Mouse (Mus musculus): ENCODE measurements around the gene Apba3.
"Not testable (repeated sequence)": the region's sequence is repeated elsewhere in the genome, so short reads cannot be mapped to it uniquely, and the experiment has no call there.

The Apba3 gene

DNA sequence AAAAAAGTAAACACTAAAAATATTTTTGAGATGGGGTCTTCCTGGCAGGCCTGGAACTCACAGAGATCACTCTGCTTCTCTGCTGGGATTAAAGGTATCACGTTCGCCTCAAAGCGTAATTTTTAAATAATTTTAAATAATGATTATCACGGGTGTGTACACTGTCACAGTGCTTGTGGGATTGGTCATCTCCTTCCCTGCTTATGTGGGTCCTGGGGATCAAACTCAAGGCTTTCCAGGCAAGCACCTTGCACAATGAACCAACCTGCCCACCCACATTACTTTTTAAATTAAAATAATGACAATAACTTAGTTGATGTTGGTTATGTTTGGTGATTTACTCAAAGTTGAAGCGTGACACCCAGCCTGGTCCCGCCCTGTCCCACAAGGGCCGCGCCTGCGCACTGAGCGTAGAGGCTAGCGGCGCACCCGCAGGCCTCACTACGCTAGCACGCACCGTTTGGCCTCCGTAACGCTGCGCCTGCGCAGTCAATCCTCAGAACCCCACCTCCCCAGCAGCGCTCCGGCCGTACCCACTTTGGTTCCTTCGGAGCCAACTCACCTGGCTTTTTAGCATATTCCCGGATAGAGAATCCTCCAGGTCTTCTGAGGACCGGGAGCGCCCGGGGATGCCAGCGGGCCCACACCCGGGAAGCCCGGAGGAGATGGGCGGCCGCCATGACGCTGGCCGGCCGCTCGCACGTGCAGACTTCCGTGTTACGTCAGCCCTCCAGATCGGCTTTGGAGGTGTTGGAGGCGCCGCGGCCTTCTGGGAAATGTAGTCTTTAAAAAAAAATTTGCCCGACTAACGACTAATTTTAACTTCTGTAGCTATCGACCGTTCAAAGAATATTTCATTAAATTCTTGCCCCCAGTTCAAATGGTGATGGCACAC is at the start of gene Apba3, which contains the start of gene Mrpl54:
Gene Apba3, plus strand, starts transcription at position 750 of the 895 bp plus-strand sequence.
Gene Mrpl54, minus strand, starts transcription at position 724 of the 895 bp plus-strand sequence.
- peak; percentile 90 for DNase-seq (ENCODE audit: low read depth, low spot score)

DNA sequence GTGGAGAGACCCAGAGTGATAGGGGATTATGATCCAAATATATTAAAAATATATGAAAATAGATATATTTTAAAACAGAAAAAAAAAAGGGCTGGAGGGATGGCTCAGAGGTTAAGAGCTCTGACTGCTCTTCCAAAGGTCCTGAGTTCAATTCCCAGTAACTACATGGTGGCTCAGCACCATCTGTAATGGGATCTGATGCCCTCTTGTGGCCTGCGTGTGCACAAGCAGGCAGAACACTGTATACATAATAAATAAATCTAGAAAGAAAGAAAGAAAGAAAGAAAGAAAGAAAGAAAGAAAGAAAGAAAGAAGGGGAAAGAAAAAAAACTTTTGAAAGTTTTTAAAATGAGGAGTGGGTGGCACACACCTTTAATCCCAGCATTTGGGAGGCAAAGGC is 49.5 kb upstream of the Apba3 start:
- DNase-seq (ENCODE audit: low read depth, low spot score): not testable (repeated sequence)

DNA sequence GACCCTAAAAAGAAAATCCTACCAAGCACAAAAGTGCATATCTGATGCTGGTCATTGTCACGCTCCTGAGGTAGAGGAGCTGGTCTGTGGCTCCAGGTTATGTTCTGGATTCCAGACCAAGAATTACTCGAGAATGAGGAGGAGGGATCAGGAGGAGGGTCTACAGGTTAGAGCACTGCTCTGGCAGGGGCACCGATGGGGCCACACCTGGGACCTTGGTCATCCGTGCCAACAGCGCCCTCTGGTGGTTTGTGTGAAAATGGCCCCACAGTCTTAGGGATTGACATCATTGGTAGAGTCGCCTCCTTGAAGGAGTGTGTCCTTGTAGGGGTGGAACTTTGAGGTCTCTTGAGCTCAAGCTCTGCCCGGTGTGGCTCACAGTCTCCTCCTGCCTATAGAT is 48.8 kb upstream of the Apba3 start:
- no peak for DNase-seq (ENCODE audit: low read depth, low spot score)

DNA sequence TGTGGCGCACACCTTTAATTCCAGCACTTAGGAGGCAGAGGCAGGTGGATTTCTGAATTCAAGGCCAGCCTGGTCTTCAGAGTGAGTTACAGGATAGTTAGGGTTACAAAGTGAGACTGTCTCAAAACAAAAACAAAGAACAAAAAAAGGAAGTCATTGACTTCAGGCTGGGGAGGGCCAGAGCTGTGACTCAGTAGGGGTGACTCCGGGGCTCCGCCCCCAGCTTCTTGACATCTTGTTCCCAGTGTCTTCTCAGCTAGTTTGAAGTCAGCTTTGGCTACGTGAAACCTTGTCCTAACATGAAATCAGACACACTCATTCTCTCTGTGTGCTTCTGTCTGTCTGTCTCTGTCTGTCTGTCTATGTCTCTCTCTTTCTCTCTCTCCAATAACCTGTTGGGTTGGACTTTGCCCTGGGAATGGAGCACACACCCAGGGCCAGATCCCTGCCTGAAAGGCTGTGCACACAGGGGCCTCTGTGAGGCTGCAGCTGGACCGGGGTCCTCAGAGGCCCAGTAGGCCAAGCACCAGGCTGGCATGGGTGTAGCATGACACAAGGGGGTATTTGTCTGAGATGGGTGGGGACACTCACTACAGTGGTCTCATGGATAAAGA is 45.3 kb upstream of the Apba3 start:
- DNase-seq (ENCODE audit: low read depth, low spot score): no peak

DNA sequence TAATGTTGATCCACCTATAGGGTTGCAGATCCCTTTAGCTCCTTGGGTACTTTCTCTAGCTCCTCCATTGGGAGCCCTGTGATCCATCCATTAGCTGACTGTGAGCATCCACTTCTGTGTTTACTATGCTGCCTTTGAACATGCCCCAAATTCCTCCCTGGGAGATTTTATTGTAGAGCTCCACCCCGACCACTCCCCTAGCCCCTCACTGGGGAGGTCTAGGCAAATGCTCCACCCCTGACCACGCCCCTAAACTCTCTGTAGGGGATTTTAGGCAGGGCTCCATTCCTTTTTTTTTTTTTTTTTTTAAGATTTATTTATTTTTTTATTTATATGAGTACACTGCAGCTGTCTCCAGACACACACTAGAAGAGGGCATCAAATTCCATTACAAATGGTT is 43.0 kb upstream of the Apba3 start:
- not testable (repeated sequence) for DNase-seq (ENCODE audit: low read depth, low spot score)

DNA sequence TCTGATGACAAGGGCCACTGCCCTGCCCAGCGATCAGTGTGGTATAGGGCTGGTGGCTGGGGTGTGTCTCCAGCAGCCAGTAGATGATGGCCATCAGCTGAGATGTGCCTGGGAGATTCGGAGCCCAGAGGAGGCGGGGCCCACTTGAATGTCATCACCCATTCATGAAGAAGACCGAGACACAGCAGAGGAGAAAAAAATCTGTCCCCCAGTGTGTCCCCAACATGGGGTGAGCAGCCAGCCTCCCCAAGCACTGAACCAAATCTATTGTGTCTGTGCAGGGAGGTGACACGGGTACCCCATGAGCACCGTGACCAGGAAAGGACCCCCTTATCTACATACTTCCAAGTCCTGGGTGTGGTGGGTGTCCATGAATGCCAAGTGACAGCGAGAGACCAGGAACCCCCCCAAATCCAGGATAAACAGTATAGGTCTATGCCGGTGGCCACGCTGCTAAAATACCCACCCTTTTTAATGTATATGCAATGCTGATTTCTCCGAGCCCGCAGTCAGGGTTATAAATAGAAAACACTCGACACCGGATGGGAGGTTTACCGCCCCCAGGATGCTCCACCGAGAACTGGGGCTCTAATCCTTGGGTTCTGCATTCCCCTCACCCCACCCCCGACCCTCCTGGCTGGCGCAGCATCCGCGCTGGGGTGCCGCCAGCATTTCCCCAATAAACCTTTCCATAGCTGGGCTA is 36.9 kb upstream of the Apba3 start:
- DNase-seq (ENCODE audit: low read depth, low spot score): peak; percentile 34

DNA sequence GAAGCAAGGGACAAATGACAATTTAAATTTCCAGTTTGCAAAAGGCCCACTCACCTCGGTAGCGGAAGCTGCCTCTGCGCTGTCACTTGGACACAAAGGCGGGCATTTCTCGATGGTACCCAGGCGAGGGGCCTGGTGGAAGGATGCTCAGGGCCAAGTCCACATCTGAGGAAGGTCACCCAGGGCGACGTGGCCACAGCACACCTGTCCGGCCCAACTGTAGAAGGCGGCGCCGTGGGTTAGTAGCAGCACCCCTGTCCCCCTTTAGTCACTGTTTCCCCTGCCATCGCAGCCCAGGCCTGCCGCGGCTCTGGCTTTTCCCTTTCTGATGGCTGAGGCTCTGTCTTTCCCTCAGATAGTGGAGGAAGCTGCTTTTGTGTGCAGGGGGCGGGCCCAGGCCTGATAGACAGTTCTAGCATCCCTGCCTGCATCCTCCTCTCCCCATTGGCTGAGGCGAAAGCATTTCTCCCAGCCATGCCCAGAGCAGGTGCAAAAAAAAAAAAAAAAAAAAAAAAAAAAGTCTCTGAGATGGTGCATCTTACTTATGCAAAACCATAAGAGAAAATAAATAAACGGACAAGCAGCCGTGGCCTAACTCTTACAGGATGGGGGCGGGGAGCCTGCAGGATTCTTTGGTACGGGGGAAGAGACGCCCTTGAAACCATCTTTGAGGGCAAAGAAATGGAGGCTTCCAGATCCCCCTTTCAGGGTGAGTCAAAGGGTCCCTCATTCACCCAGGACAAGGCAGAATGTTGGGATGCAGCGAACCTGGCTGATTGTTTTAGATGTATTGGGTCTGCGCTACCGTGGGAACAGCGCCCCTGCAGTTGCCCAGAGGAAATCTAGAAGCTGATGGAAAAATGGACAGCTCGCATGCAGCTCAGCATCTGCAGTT is 36.1 kb upstream of the Apba3 start, which contains the start of gene Atcay:
Gene Atcay, minus strand, starts transcription at position 396 of the 895 bp plus-strand sequence.
- peak; percentile 88 for DNase-seq (ENCODE audit: low read depth, low spot score)

DNA sequence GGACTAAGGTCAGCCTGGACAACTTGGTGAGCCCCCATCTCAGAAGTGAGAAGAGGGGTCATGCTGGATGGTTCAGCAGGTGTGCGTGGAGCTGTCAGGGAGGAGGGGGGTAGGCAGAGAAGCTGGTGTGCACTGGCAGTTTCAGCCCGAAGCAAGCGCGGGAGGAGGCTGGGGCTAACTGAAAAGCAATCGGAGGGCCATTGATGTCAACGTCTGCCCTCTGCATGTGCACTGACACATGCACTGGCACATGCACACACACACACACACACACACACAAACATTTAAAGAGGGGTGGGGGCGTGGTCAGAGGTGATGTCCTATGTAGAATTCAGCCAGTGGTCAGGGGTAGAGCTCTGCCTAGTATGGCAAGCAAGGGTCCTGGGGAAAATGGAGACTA is 35.3 kb upstream of the Apba3 start:
- DNase-seq (ENCODE audit: low read depth, low spot score): no peak

DNA sequence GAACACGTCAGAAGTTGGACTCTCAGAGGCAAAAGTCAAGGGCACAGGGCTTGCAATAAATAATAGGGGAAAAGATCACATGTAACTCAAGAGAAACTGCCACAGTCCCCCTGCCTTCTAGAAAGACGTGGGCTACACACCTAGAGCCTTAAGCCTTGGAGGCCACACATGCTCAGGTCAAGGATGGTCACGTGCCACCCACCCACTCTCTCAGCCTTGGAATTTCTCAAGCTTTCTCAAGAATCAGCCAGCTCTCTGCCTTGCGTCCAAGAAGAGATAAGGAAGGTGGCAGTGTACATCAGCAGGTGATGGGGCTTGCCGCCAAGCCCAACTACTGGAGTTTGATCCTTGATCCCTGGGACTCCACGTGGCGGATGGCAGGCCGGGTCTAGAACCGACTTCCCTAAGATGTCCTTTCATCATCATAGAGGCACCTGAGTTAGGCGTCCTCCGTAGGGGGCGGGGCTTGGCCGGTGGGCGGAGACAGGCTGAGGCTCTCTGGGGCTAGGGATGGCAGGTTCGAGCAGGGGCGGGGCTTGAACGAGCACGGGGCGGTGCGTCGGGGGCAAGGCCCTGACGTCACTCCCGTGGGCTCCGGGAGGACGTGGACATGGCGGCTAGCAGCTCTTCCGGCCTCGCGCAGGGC is 34.1 kb upstream of the Apba3 start, which contains the start of gene Zfr2:
Gene Zfr2, plus strand, starts transcription at position 576 of the 646 bp plus-strand sequence.
- peak; percentile 85 for DNase-seq (ENCODE audit: low read depth, low spot score)

DNA sequence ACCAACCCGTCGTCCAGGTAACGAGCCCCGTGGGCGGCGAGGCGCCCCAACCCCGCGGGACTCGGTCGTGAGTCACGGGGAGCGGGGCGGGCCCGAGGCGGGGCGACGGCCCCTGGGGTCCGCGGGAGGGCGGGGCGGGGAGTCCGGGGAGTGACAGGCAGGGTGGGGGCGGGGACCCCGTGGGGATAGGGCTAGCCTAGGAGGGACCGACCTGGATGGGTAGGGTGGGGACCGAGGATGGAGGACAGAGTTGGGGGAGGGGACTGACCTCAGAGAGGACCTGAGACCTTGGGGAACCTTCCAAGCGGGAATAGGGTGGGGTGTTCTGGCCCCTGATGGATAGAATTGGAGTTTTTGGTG is 33.6 kb upstream of the Apba3 start:
- no peak for DNase-seq (ENCODE audit: low read depth, low spot score)

DNA sequence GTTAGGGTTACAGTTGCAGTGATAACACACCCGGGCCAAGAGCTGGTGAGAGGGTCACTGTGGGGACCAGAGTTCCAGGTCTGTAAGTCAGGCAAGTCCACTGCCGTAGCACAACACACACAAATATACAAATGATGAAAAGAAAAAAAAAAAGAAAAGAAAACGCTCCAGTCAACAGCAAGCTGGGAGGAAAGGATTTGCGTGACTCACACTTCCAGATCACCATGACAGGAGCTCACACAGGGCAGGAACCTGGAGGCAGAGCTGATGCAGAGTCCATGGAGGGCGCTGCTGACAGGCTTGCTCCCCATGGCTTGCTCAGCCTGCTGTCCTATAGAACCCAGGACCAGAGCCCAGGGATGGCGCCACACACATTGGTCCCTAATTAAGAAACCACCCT is 32.6 kb upstream of the Apba3 start:
- DNase-seq (ENCODE audit: low read depth, low spot score): no peak

DNA sequence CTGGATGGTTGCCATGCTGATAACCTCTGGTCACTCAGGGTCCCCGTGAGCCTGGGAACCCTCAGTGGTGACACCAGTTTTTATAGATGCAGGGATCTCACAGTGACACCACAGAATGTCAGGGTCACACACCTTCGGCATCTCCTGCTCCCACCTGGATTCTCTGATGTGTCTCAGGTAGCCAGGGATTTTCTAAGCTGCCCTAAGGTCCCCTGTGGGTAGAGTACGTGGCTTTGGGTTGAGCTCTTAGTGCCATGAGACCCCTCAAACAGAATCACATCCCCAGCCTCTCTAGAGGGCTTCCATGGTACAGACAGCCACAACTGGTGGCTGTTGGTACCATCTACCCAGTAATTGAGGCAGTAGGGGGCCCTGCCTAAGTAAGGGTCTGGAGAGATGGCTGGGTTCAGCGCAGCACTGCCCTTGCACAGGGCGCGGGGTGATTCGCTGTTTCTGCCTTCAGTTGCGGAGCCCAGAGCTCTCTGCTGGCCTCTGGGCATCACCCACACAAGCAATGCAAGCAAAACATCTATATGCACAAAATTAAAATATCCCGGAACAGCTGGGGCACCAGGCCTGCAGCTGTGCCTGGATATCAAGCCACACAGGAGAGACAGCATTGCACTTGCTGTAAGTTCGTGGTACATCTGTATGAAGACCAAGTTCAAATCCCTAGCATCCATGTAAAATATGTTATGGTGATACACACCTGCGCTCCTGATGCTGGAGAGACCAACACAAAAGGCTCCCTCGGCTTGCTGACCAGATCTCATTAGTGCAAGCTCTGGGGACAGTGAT is 30.1 kb upstream of the Apba3 start:
- no peak for DNase-seq (ENCODE audit: low read depth, low spot score)

DNA sequence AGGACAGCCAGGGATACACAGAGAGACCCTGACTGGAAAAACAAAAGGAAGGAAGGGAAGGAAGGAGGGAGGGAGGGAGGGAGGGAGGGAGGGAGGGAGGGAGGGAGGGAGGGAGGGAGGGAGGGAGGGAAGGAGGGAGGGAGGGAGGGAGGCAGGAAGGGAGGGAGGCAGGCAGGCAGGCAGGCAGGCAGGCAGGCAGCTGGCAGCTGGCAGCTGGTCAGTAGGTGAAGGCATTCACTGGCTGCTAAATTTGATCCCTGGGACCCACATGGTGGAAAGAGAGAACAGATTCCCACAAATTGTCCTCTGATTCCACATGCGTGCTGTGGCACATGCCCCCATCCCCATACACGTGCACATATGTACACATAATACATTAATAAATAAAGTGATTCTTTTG is 28.1 kb upstream of the Apba3 start:
- no peak for DNase-seq (ENCODE audit: low read depth, low spot score)

DNA sequence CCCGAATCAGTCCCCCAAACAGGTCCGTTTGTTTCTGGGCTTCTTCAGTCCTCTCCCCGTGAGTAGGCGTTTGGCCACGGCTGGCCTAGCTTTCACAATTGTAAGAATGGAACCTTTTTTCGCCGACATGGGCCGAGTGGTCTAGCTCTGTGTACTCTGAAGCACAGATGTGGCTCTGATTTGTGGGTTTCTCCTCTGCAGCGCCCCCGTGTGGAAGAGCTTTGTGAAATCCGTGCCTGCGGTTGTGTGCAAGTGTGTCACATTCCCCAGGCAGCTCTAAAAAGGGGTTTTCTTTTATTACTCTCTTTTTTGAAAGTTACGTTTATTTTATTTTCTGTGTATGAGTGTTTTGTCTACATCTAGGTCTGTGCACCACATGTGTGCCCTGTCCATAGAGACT is 25.9 kb upstream of the Apba3 start:
- DNase-seq (ENCODE audit: low read depth, low spot score): no peak

DNA sequence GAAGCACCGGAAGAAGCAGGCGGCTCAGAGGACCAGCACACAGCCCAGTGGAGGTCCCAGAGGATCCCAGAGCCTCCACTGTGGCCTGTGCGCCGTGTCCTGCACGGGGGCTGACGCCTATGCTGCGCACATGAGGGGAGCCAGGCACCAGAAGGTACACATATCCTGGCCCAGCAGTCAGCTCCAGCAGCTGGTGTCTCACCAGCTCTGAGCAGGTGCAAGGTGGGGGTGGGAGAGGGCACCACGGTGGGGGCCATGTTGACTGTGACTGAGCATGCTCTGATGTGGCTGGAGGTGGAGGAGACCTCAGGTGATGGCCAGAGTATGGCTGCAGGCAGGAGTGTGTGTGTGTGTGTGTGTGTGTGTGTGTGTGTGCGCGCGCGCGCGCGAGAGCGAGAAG is 24.7 kb upstream of the Apba3 start:
- DNase-seq (ENCODE audit: low read depth, low spot score): no peak

DNA sequence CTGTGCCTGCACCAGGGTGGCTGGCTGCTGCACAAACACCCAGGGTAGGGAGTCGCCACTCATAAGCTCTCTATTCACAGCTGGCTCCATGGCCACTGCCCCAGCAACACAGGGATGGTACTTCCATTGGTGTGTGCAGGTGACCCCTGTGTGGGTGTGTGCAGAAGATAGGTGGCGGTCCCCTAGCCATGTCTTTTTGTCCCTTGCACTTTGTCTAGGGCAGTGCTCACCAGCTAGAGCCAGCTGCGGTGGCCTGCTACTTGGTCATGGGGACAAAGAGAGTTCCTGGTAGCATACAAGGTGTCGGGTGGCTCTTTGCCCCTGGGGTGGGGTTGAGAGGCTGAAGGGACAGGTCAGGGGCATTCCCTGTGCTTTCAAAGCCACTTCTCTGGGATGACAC is 22.6 kb upstream of the Apba3 start:
- no peak for DNase-seq (ENCODE audit: low read depth, low spot score)

DNA sequence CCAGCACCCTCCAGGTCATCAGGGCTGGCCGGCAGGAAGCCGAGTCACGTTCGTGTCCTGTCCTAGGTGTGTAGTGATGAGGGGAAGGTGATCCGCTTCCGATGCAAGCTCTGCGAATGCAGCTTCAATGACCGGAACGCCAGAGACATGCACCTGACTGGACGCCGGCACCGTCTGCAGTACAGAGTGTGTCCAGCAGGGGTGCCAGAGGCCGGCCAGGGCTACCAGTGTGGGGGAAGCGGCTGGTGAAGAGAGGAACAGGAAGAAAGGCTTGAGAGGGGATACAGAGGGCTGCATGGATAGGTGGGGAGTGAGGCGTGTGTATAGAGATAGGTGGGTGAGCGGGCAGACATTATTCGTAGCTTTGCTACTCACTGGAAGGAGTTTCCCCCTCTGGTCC is 22.2 kb upstream of the Apba3 start:
- no peak for DNase-seq (ENCODE audit: low read depth, low spot score)

DNA sequence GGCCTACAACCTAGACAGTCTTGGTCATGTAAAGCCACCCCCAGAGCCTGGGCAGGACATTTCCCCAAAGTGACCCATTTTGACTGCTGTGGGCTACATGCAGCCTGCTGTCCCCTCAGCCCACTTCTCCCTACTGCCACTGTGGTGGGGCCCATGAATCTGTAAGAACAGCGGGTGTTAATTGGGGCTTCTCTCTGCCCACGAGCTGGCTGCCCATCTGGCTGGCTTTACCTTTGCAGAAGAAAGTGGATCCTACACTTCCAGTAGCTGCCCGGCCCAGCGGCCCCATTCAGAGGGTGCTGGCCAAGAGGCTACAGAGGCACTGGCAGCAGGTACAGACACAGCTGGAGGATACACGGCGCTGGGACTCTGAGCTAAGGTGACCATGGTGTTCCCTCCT is 21.6 kb upstream of the Apba3 start:
- DNase-seq (ENCODE audit: low read depth, low spot score): no peak

DNA sequence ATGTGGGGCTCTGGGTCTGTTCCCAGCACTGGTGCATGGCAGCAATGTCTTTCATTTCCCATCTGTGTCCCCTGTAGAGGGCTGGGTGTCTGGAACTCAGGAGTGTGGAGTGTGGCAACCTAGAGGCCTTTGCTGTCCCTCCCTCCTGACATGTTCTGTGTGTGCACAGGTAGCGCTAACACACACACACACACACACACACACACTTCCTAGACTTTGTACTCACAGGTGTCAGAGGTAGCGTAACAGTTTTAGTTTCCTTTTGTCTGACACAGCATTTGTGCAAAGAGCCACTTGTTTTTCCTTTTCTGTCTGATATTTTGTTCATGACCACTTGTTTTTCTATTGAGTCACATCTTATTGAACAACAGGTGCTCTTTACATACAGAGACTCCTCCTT is 19.0 kb upstream of the Apba3 start:
- DNase-seq (ENCODE audit: low read depth, low spot score): no peak

DNA sequence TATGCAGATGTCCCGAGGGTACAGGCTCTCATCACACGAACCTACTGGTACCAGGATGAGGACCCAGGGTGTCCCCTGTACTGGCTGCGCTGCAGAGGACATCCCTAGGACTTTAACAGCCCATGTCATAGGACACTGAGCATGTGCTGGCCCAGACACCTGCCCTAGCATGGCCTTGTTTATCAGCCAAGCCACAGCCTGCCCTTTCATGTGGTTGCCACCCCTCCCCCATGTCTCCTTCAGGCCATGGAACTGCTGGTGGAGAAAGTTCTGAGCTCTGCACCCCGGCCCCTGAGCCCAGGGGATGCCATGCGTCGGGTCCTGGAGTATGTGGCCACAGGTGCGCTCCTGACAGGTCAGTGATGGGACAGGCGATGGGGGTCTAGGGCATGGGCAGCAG is 17.3 kb upstream of the Apba3 start:
- DNase-seq (ENCODE audit: low read depth, low spot score): no peak

All from telencephalon, adult 2 months (tissue).